Mouse (Mus musculus) CD4-positive helper T cell, adult 2 months (primary cell): Measurements from ENCODE around the gene Mfsd2b.
"Not testable (repeated sequence)": the region's sequence is repeated elsewhere in the genome, so short reads cannot be mapped to it uniquely, and the experiment has no call there.

ENCODE experiments used
- DNase-seq: peaks from one replicate; pipeline ENCODE4 v3.0.0-alpha.2; 2012; ENCODE audit warnings: low read depth, missing footprints, low spot score

Gene Mfsd2b

GRCm38 (mm10) chr12:4874161-4874927 lies at the start of gene Mfsd2b:
Gene Mfsd2b, minus strand, starts transcription at chr12:4874359.
- DNase-seq: peak; percentile 76

DNA sequence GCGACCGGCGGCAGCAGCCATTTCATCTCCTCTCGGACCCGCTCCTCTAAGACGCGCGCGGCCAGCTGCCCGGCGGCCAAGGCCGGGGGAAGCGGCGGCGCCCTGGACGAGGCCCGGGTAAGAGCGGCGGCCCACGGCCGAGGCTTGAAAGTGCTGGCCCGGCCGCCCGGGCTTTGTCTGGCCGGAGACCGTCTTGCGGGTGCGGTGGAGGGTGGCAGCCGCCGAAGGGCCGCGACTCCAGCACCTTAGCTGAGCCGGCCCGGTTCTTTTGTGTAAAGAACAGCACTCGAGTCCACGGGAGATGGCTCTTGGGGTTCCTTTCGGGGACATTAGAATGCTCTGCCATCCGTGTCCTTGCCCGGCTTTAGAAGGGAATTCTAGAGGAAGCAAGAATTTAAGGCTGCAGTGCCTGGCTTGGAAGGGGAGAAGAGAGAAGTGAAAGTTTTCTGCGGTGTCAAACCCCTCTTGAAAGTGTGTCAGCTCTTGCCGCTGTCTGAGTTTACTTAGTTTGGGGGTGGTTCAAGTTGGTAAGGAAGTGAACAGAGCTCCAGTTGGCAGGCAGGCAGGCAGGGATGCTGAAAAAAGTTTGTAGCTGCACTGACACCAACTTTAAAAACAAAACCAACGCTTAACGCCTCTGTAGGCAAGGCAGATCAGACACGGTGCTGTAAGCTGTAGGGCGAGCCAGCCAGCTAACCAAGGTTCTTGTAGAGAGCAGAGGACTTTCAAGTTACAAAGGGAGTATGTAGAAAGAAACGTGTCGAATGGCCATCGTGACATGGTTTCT lies 43.8 kb upstream of the Mfsd2b start:
- DNase-seq: peak; percentile 82

GRCm38 (mm10) chr12:4916994-4917804 lies 43.0 kb upstream of the Mfsd2b start, which contains the start of gene Atad2b:
Gene Atad2b, plus strand, starts transcription at chr12:4917353.
- peak; percentile 97 for DNase-seq

GRCm38 (mm10) chr12:4914944-4915343 lies 40.8 kb upstream of the Mfsd2b start:
- DNase-seq: no peak

- DNase-seq: no peak
Observed at GRCm38 (mm10) chr12:4914441-4914840, 40.3 kb upstream of the Mfsd2b start.

DNA sequence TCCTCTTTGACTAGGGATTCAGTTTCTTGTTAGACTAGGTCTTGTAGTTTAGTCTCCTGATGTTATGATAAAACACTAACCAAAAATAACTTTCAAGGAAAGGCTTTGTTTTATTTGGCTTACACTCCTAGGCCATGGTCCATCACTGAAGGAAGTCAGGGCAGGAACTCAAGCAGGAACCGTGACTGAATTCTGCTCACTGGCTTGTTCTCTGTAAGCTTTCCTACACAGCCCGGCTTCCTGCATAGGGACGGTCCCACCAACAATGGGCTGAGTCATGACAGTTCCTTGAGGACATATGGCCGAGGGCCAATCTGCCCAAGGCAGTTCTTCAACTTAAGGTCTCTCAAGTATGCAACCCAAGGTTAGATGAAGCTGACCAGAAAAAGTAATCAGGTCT lies 37.6 kb upstream of the Mfsd2b start:
- DNase-seq: no peak

- not testable (repeated sequence) for DNase-seq
Observed at GRCm38 (mm10) chr12:4910496-4910895, 36.3 kb upstream of the Mfsd2b start.

DNA sequence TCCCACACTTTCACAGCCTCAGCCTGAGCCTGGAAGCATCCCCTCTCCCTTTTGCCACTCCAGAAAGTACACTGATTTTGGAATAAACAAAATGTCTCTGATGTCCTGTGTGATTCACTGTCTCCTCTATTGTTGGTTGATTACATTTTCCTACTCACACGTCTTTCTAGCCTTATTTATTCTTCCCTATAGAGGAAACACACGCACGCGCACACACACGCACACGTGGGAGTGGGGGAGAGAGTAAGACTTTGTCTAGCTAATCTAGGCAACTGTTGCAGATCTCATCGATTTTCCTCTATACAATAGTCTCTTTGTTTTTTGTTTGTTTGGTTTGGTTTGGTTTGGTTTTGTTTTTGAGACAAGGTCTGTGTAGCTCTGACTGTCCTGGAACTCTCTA lies 34.2 kb upstream of the Mfsd2b start:
- peak; percentile 10 for DNase-seq

- DNase-seq: peak; percentile 97
Observed at GRCm38 (mm10) chr12:4906951-4907906, 33.1 kb upstream of the Mfsd2b start, which contains the start of gene Ubxn2a. Gene Ubxn2a, minus strand, starts transcription at chr12:4907705.

DNA sequence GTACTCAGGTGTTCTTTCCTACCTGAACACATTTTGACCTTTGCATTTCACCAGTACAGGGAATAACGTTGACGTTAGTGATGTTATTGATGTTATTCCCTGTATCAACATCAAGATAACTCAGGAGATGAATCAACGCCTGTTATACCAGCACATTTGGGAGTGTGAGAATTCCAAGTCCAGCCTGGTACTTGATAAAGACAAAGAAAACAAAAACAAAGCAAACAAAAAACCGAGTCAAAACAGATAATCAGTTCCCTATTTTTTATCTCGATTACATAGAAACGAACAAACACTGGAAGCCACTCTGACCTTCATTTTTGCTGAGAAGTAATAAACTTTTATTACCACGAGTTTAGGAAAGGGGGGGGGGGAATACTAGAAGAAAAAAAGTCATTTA lies 32.3 kb upstream of the Mfsd2b start:
- DNase-seq: no peak

- peak; percentile 28 for DNase-seq
Observed at GRCm38 (mm10) chr12:4905946-4906345, 31.8 kb upstream of the Mfsd2b start.

DNA sequence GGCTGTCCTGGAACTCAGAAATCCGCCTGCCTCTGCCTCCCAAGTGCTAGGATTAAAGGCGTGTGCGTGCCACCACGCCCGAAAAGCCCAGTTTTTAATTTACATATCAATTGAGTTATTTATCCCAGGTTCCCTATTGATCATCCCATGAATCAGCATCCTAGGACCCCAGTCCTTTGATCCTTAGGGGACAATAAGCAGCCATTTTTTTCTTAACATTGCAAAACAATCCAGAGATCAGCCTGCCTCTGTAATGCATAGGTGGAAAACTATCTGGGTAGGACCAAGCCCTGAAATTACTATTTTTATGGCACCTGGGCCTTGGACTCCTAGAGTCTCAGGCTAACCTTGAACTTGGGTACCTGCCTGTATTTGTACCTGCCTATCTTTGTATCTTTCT lies 23.9 kb upstream of the Mfsd2b start:
- DNase-seq: no peak

DNA sequence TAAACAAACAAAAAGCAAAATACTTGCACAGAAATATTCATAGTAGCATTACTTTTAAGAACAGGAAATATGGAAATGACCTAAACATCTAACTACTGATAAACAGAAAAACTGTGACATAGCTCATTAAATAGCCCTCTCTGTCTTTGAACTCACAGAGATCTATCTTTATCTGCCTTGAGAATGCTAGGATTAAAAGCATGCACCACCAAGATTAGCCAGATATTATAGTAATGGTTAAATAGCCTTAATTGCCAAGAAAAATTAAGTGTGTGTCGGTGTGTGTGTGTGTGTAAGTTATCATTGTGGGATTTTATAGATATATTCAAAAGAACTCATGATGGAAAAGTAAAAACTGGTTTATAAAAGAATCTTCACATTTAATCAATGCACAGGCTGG lies 15.7 kb upstream of the Mfsd2b start:
- DNase-seq: no peak

DNA sequence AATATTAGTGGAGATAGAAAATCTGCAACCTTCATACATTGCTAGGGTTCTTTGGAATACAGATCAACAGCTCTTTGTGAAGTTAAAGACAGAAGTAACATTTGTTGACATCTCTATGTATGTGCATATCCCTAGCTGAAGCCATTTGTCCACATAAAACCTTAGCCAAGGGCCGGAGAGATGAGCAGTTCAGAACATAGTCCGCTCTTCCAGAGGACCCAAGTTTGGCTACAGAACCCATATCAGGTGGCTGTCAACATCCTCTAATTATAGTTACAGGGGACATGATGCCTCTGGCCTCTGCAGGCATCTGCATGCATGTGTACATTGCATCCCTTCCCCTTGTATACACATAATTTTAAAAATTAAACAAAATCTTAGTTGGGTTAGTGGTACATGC lies 15.1 kb upstream of the Mfsd2b start:
- DNase-seq: no peak

- no peak for DNase-seq
Observed at GRCm38 (mm10) chr12:4888739-4889138, 14.6 kb upstream of the Mfsd2b start.

- DNase-seq: not testable (repeated sequence)
Observed at GRCm38 (mm10) chr12:4886581-4886980, 12.4 kb upstream of the Mfsd2b start.

- no peak for DNase-seq
Observed at GRCm38 (mm10) chr12:4885062-4885461, 10.9 kb upstream of the Mfsd2b start.

- no peak for DNase-seq
Observed at GRCm38 (mm10) chr12:4882086-4882485, 7.9 kb upstream of the Mfsd2b start.

DNA sequence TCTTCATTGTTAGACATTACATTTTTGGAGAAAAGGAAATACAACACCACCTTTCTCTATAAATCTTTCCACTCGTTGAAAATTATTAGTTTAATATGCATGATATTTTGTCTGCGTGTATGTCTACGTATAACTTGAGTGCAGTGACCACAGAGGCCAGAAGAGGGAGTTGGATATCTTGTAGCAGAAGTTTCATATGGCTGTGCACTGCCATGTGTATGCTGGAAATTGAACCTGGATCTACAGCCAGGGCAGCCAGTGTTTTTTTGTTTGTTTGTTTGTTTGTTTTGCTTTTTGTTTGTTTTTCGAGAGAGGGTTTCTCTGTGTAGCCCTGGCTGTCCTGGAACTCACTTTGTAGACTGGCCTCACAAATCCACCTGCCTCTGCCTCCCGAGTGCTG lies 4.9 kb upstream of the Mfsd2b start:
- peak; percentile 17 for DNase-seq

DNA sequence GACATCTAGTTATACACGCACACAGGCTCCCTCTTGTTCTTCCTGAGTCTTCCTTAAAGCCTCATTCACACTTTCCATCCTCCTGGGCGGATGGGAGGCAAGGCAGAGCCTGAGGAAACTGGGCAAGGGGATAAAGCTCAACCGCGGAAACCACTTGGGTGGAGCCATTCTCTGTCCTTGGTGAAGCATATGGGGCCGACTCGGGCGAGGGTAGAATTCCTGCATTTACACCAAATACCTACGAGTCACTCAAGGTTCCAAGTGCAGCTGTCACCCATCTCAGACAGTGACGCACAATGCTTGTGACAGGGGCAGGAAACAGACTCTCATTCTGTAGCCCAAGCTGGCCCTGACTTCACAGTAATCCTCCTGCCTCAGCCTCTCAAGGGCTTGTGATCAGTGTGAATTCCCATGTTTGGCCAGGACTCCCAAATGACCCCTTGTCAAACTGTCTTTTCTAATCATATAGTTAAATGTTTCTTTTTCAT lies 4.2 kb upstream of the Mfsd2b start:
- DNase-seq: no peak

DNA sequence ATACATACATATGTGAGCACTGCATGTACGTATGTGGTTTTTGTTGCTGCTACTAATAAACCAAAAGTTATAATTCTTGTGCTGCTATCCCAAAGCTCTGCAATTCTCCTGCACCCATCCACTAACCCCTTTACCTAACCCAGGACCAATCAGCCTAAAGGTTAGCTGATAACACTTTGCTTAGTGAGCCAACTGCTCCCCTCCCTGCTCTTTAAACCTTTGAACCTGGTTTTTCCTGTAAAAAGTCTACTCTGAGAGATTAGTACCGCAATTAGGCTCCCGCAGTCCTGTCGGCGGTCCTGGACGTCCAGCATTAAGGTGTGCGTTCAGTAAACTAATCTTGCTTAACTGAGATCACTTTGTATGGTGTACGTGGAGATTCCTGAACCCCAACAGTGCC lies 1.5 kb upstream of the Mfsd2b start:
- DNase-seq: no peak
